Mouse (Mus musculus) myocyte (in vitro differentiated cells): ENCODE data around the gene Pax9. TPM values are rescaled to one million over a fixed set of nuclear protein-coding genes. Genes with fewer than 3 reads are reported as not detected.

Experiments used
- H3K27me3 ChIP-seq: one replicate; pipeline ENCODE4 v1.6.1; 2011; ENCODE audit not compliant: control insufficient read depth, insufficient read depth, insufficient read length
- H3K36me3 ChIP-seq: one replicate; pipeline ENCODE4 v1.6.1; 2011; ENCODE audit not compliant: control insufficient read depth, insufficient read depth
- H3K4me2 ChIP-seq: one replicate; pipeline ENCODE4 v1.6.1; 2011; ENCODE audit warnings: low read depth, control low read depth
- H3K4me3 ChIP-seq: one replicate; pipeline ENCODE4 v1.5.1; 2011; ENCODE audit warnings: mild to moderate bottlenecking, control low read depth, moderate library complexity
- H3K79me2 ChIP-seq: one replicate; pipeline ENCODE4 v1.6.1; 2011; ENCODE audit not compliant: control insufficient read depth, insufficient read depth
- H3ac ChIP-seq: one replicate; pipeline ENCODE4 v1.6.1; 2011; ENCODE audit not compliant: control insufficient read depth, insufficient read length
- CEBPB ChIP-seq: IDR thresholded peaks from 2 replicates; pipeline ENCODE4 v1.6.1; 2011; ENCODE audit warnings: mild to moderate bottlenecking, moderate library complexity; ENCODE audit not compliant: poor library complexity, insufficient read depth, severe bottlenecking
- E2F4 ChIP-seq: IDR thresholded peaks from one replicate; pipeline ENCODE4 v1.6.1; 2011; ENCODE audit warnings: mild to moderate bottlenecking, control low read depth, moderate library complexity; ENCODE audit not compliant: insufficient read depth
- MAX ChIP-seq: IDR thresholded peaks from one replicate; pipeline ENCODE4 v1.6.1; 2011; ENCODE audit warnings: low read depth, mild to moderate bottlenecking, control low read depth
- MYOD1 ChIP-seq, 3 experiments: IDR thresholded peaks; one replicate each; pipeline ENCODE4 v1.6.1; 2011; ENCODE audit warnings: control low read depth in 2 of 3, low read depth in 2 of 3, mild to moderate bottlenecking in 2 of 3, moderate library complexity in 1 of 3; ENCODE audit not compliant: insufficient read length in 2 of 3, control insufficient read depth in 1 of 3
- MYOG ChIP-seq, 3 experiments: IDR thresholded peaks; one replicate each; pipeline ENCODE4 v1.6.1; 2011; ENCODE audit warnings: control low read depth in 2 of 3, low read depth in 2 of 3, mild to moderate bottlenecking in 2 of 3; ENCODE audit not compliant: insufficient read length in 2 of 3, control insufficient read depth in 1 of 3, insufficient read depth in 1 of 3
- POLR2A ChIP-seq: IDR thresholded peaks from one replicate; pipeline ENCODE4 v1.6.1; 2011; ENCODE audit warnings: low read depth, mild to moderate bottlenecking, control low read depth, moderate library complexity; ENCODE audit not compliant: insufficient read length
- POLR2AphosphoS2 ChIP-seq: IDR thresholded peaks from one replicate; pipeline ENCODE4 v1.6.1; 2011; ENCODE audit warnings: low read depth, control low read depth; ENCODE audit not compliant: insufficient read length
- REST ChIP-seq: IDR thresholded peaks from one replicate; pipeline ENCODE4 v1.6.1; 2011; ENCODE audit warnings: mild to moderate bottlenecking, control low read depth, moderate library complexity; ENCODE audit not compliant: insufficient read depth, insufficient read length
- SRF ChIP-seq: IDR thresholded peaks from one replicate; pipeline ENCODE4 v1.6.1; 2011; ENCODE audit warnings: low read depth; ENCODE audit not compliant: control insufficient read depth, insufficient read length
- TCF12 ChIP-seq: IDR thresholded peaks from one replicate; pipeline ENCODE4 v1.6.1; 2011; ENCODE audit warnings: mild to moderate bottlenecking, control low read depth; ENCODE audit not compliant: poor library complexity, insufficient read depth, severe bottlenecking
- TCF3 ChIP-seq: IDR thresholded peaks from one replicate; pipeline ENCODE4 v1.6.1; 2011; ENCODE audit warnings: low read depth, control low read depth; ENCODE audit not compliant: insufficient read length
- USF1 ChIP-seq: IDR thresholded peaks from one replicate; pipeline ENCODE4 v1.6.1; 2011; ENCODE audit warnings: low read depth, mild to moderate bottlenecking, control low read depth, moderate library complexity
- polyA plus RNA-seq: library from polyadenylated mRNA; unstranded; fragments of >200 nt; fragmentation: generic; extraction: Trizol; gene quantifications from one replicate; pipeline ENCODE4 v1.2.1, GENCODE M21; 2012; ENCODE audit warnings: missing spikeins

Gene Pax9
- polyA plus RNA-seq: 0.02 TPM

- H3K27me3 ChIP-seq: peaks cover 34% of the 10 kb centered on the region
- TF ChIP-seq USF1 (no peak), REST (no peak), MYOD1 (IDR thresholded peaks at IDR 0.05; ENCODE audit: control insufficient read depth in 1 of 3, insufficient read length in 2 of 3, low read depth in 2 of 3) (no peak), CEBPB (no peak), MYOG (IDR thresholded peaks at IDR 0.05; ENCODE audit: control insufficient read depth in 1 of 3, insufficient read depth in 1 of 3, insufficient read length in 2 of 3, low read depth in 2 of 3) (no peak), MAX (no peak), TCF3 (no peak), E2F4 (no peak), SRF (no peak), TCF12 (no peak), POLR2A (no peak), POLR2AphosphoS2 (no peak)
- H3K4me3 ChIP-seq: no peak within 1 kb of the TSS
Measured at GRCm38 (mm10) chr12:56691427-56692079, at the start of gene Pax9. Gene Pax9 (plus strand): TSS chr12:56691767.

GRCm38 (mm10) chr12:56669451-56670122 is 22.0 kb upstream of the Pax9 start:
- Histone ChIP-seq H3K79me2 (no peaks in the 10 kb centered on the region), H3K36me3 (no peaks in the 10 kb centered on the region), H3K4me2 (no peak overlapping the region), H3K27me3 (no peaks in the 10 kb centered on the region), H3K4me3 (no peak overlapping the region), H3ac (no peak overlapping the region)
- TF ChIP-seq CEBPB (no peak), POLR2A (no peak), USF1 (no peak), MYOG (IDR thresholded peaks at IDR 0.05; ENCODE audit: control insufficient read depth in 1 of 3, insufficient read depth in 1 of 3, insufficient read length in 2 of 3, low read depth in 2 of 3) (no peak), POLR2AphosphoS2 (no peak), E2F4 (no peak), REST (no peak), MYOD1 (IDR thresholded peaks at IDR 0.05; ENCODE audit: control insufficient read depth in 1 of 3, insufficient read length in 2 of 3, low read depth in 2 of 3) (no peak), SRF (no peak), MAX (no peak), TCF12 (no peak), TCF3 (no peak)

More at GRCm38 (mm10) chr12:56691427-56692079, at the start of gene Pax9:
- Histone ChIP-seq H3ac (no peak within 1 kb of the TSS), H3K4me2 (no peak within 1 kb of the TSS), H3K36me3 (no peaks in the 10 kb centered on the region), H3K79me2 (no peaks in the 10 kb centered on the region)

- Histone ChIP-seq H3K79me2 (no peaks in the 10 kb centered on the region), H3K4me2 (no peak overlapping the region), H3K4me3 (no peak overlapping the region), H3K27me3 (no peaks in the 10 kb centered on the region), H3ac (no peak overlapping the region), H3K36me3 (no peaks in the 10 kb centered on the region)
- TF ChIP-seq SRF (no peak), CEBPB (no peak), MYOD1 (IDR thresholded peaks at IDR 0.05; ENCODE audit: control insufficient read depth in 1 of 3, insufficient read length in 2 of 3, low read depth in 2 of 3) (no peak), TCF3 (no peak), POLR2A (no peak), E2F4 (no peak), POLR2AphosphoS2 (no peak), MAX (no peak), USF1 (no peak), REST (no peak), TCF12 (no peak), MYOG (IDR thresholded peaks at IDR 0.05; ENCODE audit: control insufficient read depth in 1 of 3, insufficient read depth in 1 of 3, insufficient read length in 2 of 3, low read depth in 2 of 3) (no peak)
Measured at GRCm38 (mm10) chr12:56670795-56671194, 20.8 kb upstream of the Pax9 start.

- H3ac ChIP-seq: no peak overlapping the region
- TF ChIP-seq USF1 (no peak), MYOD1 (IDR thresholded peaks at IDR 0.05; ENCODE audit: control insufficient read depth in 1 of 3, insufficient read length in 2 of 3, low read depth in 2 of 3) (no peak), POLR2AphosphoS2 (no peak), MYOG (IDR thresholded peaks at IDR 0.05; ENCODE audit: control insufficient read depth in 1 of 3, insufficient read depth in 1 of 3, insufficient read length in 2 of 3, low read depth in 2 of 3) (no peak), CEBPB (no peak), REST (no peak), SRF (no peak), TCF12 (no peak), MAX (no peak), TCF3 (no peak), E2F4 (no peak), POLR2A (no peak)
- no peak overlapping the region for H3K4me2 ChIP-seq
- H3K79me2 ChIP-seq: no peaks in the 10 kb centered on the region
- H3K27me3 ChIP-seq: no peaks in the 10 kb centered on the region
- H3K4me3 ChIP-seq: no peak overlapping the region
- H3K36me3 ChIP-seq: no peaks in the 10 kb centered on the region
Measured at GRCm38 (mm10) chr12:56674726-56675125, 16.8 kb upstream of the Pax9 start.
